Mouse (Mus musculus) lung, embryonic 15.5 days (tissue): ENCODE measurements around the gene Poln. TPM values are rescaled to one million over a fixed set of nuclear protein-coding genes. Genes with fewer than 3 reads are reported as not detected.

Experiments
- polyA plus RNA-seq: library from polyadenylated mRNA; unstranded; fragments of >200 nt; fragmentation: Nextera tagmentation; extraction: Ambion mirVana; gene quantifications from 2 replicates; pipeline ENCODE4 v1.2.1, GENCODE M21; 2015

Poln gene
- polyA plus RNA-seq, 1 experiment from 2014 or later: 1.2 TPM

Other genes with a start within 250 kb of the Poln start
- 52.7 and 54.3 TPM in 2 replicates for gene Nelfa, start 233.0 kb downstream of the Poln start, polyA plus RNA-seq
- 68.6 and 71.4 TPM in 2 replicates for gene Gm1673, start 186.0 kb downstream of the Poln start, polyA plus RNA-seq
- gene Nat8l, start 173.5 kb downstream of the Poln start, polyA plus RNA-seq: 0.16 TPM in 2 replicates
- gene Haus3, start 79 bp upstream of the Poln start, polyA plus RNA-seq: 42.2 and 43.9 TPM in 2 replicates
- 44.5 and 50.0 TPM in 2 replicates for gene Mxd4, start 18.3 kb upstream of the Poln start, polyA plus RNA-seq
- 0.20 and 0.64 TPM in 2 replicates for gene Zfyve28, start 119.0 kb upstream of the Poln start, polyA plus RNA-seq
- 0.14 and 0.24 TPM in 2 replicates for gene Cfap99, start 119.2 kb upstream of the Poln start, polyA plus RNA-seq
- 163 and 164 TPM in 2 replicates for gene Rnf4, start 166.8 kb upstream of the Poln start, polyA plus RNA-seq
- gene Fam193a, start 200.5 kb upstream of the Poln start, polyA plus RNA-seq: 10.8 and 11.7 TPM in 2 replicates